Mouse (Mus musculus) layer of hippocampus, adult 11-12 months (tissue): Measurements from ENCODE around the gene 2310022A10Rik.

Experiments
- DNase-seq: peaks from one replicate; pipeline ENCODE4 v3.0.0; 2022; ENCODE audit warnings: low spot score

The 2310022A10Rik gene

GRCm38 (mm10) chr7:27552931-27553513, at the start of gene 2310022A10Rik, which contains the start of gene Pld3:
Gene 2310022A10Rik (plus strand): TSS chr7:27553233.
Gene Pld3 (minus strand): TSS chr7:27553218.
- peak; percentile 98 for DNase-seq

- DNase-seq = no peak
Measured at GRCm38 (mm10) chr7:27506765-27507370, 46.2 kb upstream of the 2310022A10Rik start.

- peak; percentile 93 for DNase-seq
Measured at GRCm38 (mm10) chr7:27507711-27508647, 45.1 kb upstream of the 2310022A10Rik start.

GRCm38 (mm10) chr7:27508648-27509005, 44.4 kb upstream of the 2310022A10Rik start:
- DNase-seq = peak; percentile 60

- no peak for DNase-seq
Measured at GRCm38 (mm10) chr7:27510809-27511208, 42.2 kb upstream of the 2310022A10Rik start.

- DNase-seq = no peak
Measured at GRCm38 (mm10) chr7:27514961-27515360, 38.1 kb upstream of the 2310022A10Rik start.

- no peak for DNase-seq
Measured at GRCm38 (mm10) chr7:27518314-27518713, 34.7 kb upstream of the 2310022A10Rik start.

GRCm38 (mm10) chr7:27520104-27520503, 32.9 kb upstream of the 2310022A10Rik start:
- no peak for DNase-seq

GRCm38 (mm10) chr7:27520599-27520998, 32.4 kb upstream of the 2310022A10Rik start:
- DNase-seq = no peak

- DNase-seq = no peak
Measured at GRCm38 (mm10) chr7:27522967-27523366, 30.1 kb upstream of the 2310022A10Rik start, which contains the start of gene Hipk4. Gene Hipk4 (plus strand): TSS chr7:27523267.

- DNase-seq = no peak
Measured at GRCm38 (mm10) chr7:27523805-27524204, 29.2 kb upstream of the 2310022A10Rik start.

GRCm38 (mm10) chr7:27526039-27526827, 26.8 kb upstream of the 2310022A10Rik start:
- DNase-seq = peak; percentile 82

- no peak for DNase-seq
Measured at GRCm38 (mm10) chr7:27529070-27529469, 24.0 kb upstream of the 2310022A10Rik start.

- no peak for DNase-seq
Measured at GRCm38 (mm10) chr7:27530937-27531336, 22.1 kb upstream of the 2310022A10Rik start.

GRCm38 (mm10) chr7:27531707-27532106, 21.3 kb upstream of the 2310022A10Rik start:
- no peak for DNase-seq

- no peak for DNase-seq
Measured at GRCm38 (mm10) chr7:27532480-27533050, 20.5 kb upstream of the 2310022A10Rik start.

GRCm38 (mm10) chr7:27535386-27535785, 17.6 kb upstream of the 2310022A10Rik start:
- no peak for DNase-seq

- DNase-seq = no peak
Measured at GRCm38 (mm10) chr7:27536618-27537017, 16.4 kb upstream of the 2310022A10Rik start.

GRCm38 (mm10) chr7:27537998-27538397, 15.0 kb upstream of the 2310022A10Rik start:
- DNase-seq = no peak

GRCm38 (mm10) chr7:27538797-27539196, 14.2 kb upstream of the 2310022A10Rik start:
- no peak for DNase-seq

- DNase-seq = no peak
Measured at GRCm38 (mm10) chr7:27540521-27540920, 12.5 kb upstream of the 2310022A10Rik start.
